Mouse (Mus musculus): Measurements from ENCODE around the gene Col13a1. TPM values are rescaled to one million over a fixed set of nuclear protein-coding genes. Genes with fewer than 3 reads are reported as not detected.

Gene Col13a1
- total RNA-seq (2023), result not detected

DNA sequence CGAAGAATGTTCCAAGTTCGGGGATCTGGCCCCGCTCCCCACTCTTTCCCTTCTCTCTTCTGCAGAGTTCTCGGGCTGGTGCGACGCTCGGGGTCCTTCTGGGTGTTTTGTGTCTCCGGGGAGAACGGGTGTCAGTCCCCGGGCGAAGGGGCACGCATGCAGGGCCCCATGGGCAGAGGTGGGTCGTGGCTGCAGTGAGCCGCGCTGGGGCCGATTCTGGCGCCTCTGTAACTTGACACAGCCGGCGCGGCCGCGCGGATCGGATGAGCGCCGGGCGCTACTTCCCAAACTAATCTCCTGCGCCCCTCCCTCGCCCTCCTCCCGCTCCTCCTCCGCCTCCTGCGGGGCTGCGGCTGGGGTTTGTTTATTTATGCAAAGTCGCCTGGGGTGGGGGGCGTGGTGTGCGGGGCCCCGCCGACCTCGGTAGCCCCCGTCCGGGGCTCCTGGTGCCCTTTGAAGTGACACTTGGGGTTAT, at the start of gene Col13a1:
Col13a1 (minus strand) TSS at position 243 of the 475 bp plus-strand sequence.

Other genes starting within 250 kb of the Col13a1 start
- gene H2afy2, start 195.0 kb downstream of the Col13a1 start, total RNA-seq (2023), result under 1 TPM; 0.73 to 0.85 TPM
- gene Neurog3, start 154.0 kb upstream of the Col13a1 start, total RNA-seq (2023), result not detected
- gene Fam241b, start 164.8 kb upstream of the Col13a1 start, total RNA-seq (2023), result not detected